Mouse (Mus musculus): ENCODE measurements around the gene Heg1. TPM values are rescaled to one million over a fixed set of nuclear protein-coding genes. Genes with fewer than 3 reads are reported as not detected.

Gene Heg1
- total RNA-seq, 2 experiments from 2014 or later: 31.0 to 35.5 TPM

- no peak for DNase-seq (ENCODE audit: extremely low spot score in 1 of 2, low spot score in 2 of 2)
- H3K27ac ChIP-seq: no peak overlapping the region
- intact Hi-C loops (cut with DNase I): loop anchor here (2.0 kb wide), 1 partner anchor 432 kb away; no protein-coding TSS in a partner anchor
- no peak overlapping the region for H3K4me3 ChIP-seq
- no peak for TF ChIP-seq CTCF (IDR thresholded peaks at IDR 0.05)
These were observed 55.0 kb downstream of the Heg1 start for GRCm38 (mm10) chr16:33738949-33739719.

GRCm38 (mm10) chr16:33739802-33740201 is 55.6 kb downstream of the Heg1 start:
- DNase-seq (ENCODE audit: extremely low spot score in 1 of 2, low spot score in 2 of 2): peak; percentile 59
- no peak overlapping the region for H3K27ac ChIP-seq
- intact Hi-C loops (cut with DNase I): loop anchor here (2.0 to 5.0 kb wide), 4 partner anchors 179 to 547 kb away; partner anchors contain the start of gene Zfp148
- H3K4me3 ChIP-seq: no peak overlapping the region
- peak; percentile 85 for TF ChIP-seq CTCF (IDR thresholded peaks at IDR 0.05)

- intact Hi-C loops (cut with DNase I): loop anchor here (2.0 to 5.0 kb wide), 3 partner anchors 180 to 548 kb away; partner anchors contain the start of gene Zfp148
- Histone ChIP-seq H3K27ac (no peak overlapping the region), H3K4me3 (no peak overlapping the region)
- no peak for DNase-seq (ENCODE audit: extremely low spot score in 1 of 2, low spot score in 2 of 2)
- TF ChIP-seq CTCF (IDR thresholded peaks at IDR 0.05): no peak
These were observed 56.2 kb downstream of the Heg1 start for GRCm38 (mm10) chr16:33740416-33740815.

GRCm38 (mm10) chr16:33741795-33742194 is 57.6 kb downstream of the Heg1 start:
- no peak for TF ChIP-seq CTCF (IDR thresholded peaks at IDR 0.05)
- no peak overlapping the region for H3K4me3 ChIP-seq
- intact Hi-C loops (cut with DNase I): loop anchor here (2.0 to 5.0 kb wide), 3 partner anchors 181 to 549 kb away; partner anchors contain the start of gene Zfp148
- no peak for DNase-seq (ENCODE audit: extremely low spot score in 1 of 2, low spot score in 2 of 2)
- H3K27ac ChIP-seq: no peak overlapping the region

GRCm38 (mm10) chr16:33742233-33742632 is 58.1 kb downstream of the Heg1 start:
- no peak for TF ChIP-seq CTCF (IDR thresholded peaks at IDR 0.05)
- Histone ChIP-seq H3K27ac (no peak overlapping the region), H3K4me3 (no peak overlapping the region)
- DNase-seq (ENCODE audit: extremely low spot score in 1 of 2, low spot score in 2 of 2): no peak
- intact Hi-C loops (cut with DNase I): loop anchor here (5.0 kb wide), 1 partner anchor 360 kb away; the partner anchor contains the start of gene Zfp148

- H3K27ac ChIP-seq: no peak overlapping the region
- peak; percentile 43 for TF ChIP-seq CTCF (IDR thresholded peaks at IDR 0.05)
- DNase-seq (ENCODE audit: extremely low spot score in 1 of 2, low spot score in 2 of 2): peak in 1 of 2 experiments; percentile 47
- intact Hi-C loops (cut with DNase I): loop anchor here (1.0 to 5.0 kb wide), 2 partner anchors 53 to 363 kb away; partner anchors contain the start of gene Zfp148
- H3K4me3 ChIP-seq: no peak overlapping the region
These were observed 60.7 kb downstream of the Heg1 start for GRCm38 (mm10) chr16:33744622-33745419.

- intact Hi-C loops (cut with DNase I): loop anchor here (1.0 kb wide), 1 partner anchor 53 kb away; no protein-coding TSS in a partner anchor
- Histone ChIP-seq H3K27ac (no peak overlapping the region), H3K4me3 (no peak overlapping the region)
- no peak for DNase-seq (ENCODE audit: extremely low spot score in 1 of 2, low spot score in 2 of 2)
- no peak for TF ChIP-seq CTCF (IDR thresholded peaks at IDR 0.05)
These were observed 61.3 kb downstream of the Heg1 start for GRCm38 (mm10) chr16:33745457-33745856.

GRCm38 (mm10) chr16:33746074-33746676 is 62.0 kb downstream of the Heg1 start:
- DNase-seq (ENCODE audit: extremely low spot score in 1 of 2, low spot score in 2 of 2): no peak
- no peak for TF ChIP-seq CTCF (IDR thresholded peaks at IDR 0.05)
- H3K27ac ChIP-seq: no peak overlapping the region
- H3K4me3 ChIP-seq: no peak overlapping the region
- intact Hi-C loops (cut with DNase I): no loop called here

- Histone ChIP-seq H3K27ac (no peak overlapping the region), H3K4me3 (no peak overlapping the region)
- intact Hi-C loops (cut with DNase I): no loop called here
- TF ChIP-seq CTCF (IDR thresholded peaks at IDR 0.05): no peak
- no peak for DNase-seq (ENCODE audit: extremely low spot score in 1 of 2, low spot score in 2 of 2)
These were observed 63.3 kb downstream of the Heg1 start for GRCm38 (mm10) chr16:33747346-33747954.

GRCm38 (mm10) chr16:33747994-33748393 is 63.8 kb downstream of the Heg1 start:
- no peak for DNase-seq (ENCODE audit: extremely low spot score in 1 of 2, low spot score in 2 of 2)
- TF ChIP-seq CTCF (IDR thresholded peaks at IDR 0.05): no peak
- no peak overlapping the region for H3K27ac ChIP-seq
- H3K4me3 ChIP-seq: no peak overlapping the region
- intact Hi-C loops (cut with DNase I): no loop called here

- TF ChIP-seq CTCF (IDR thresholded peaks at IDR 0.05): no peak
- DNase-seq (ENCODE audit: extremely low spot score in 1 of 2, low spot score in 2 of 2): no peak
- intact Hi-C loops (cut with DNase I): no loop called here
- Histone ChIP-seq H3K27ac (no peak overlapping the region), H3K4me3 (no peak overlapping the region)
These were observed 67.0 kb downstream of the Heg1 start for GRCm38 (mm10) chr16:33751152-33751551.
